Mouse (Mus musculus): ENCODE results near the gene Preb. TPM values are rescaled to one million over a fixed set of nuclear protein-coding genes. Genes with fewer than 3 reads are reported as not detected.
A peak's percentile ranks its signal among the peaks of the same experiment; 100 is the strongest.

Preb gene
- polyA plus RNA-seq, 2 experiments, result 53.8 to 95.2 TPM

- Histone ChIP-seq H3K4me3 (ENCODE audit: insufficient read depth in 1 of 2, low read depth in 2 of 2, low read length in 2 of 2) (no peak overlapping the region; a peak in 1 of 4 replicates), H3K27me3 (ENCODE audit: control insufficient read depth, insufficient read depth, low read length) (no peaks in the 10 kb centered on the region), H3K4me1 (replicated peaks; ENCODE audit: control insufficient read depth in 2 of 2, insufficient read depth in 2 of 2, low read length in 1 of 2) (peaks cover 16 to 32% of the 10 kb centered on the region in 2 experiments), H3K36me3 (replicated peaks; ENCODE audit: control insufficient read depth, insufficient read depth, low read depth) (no peaks in the 10 kb centered on the region), H3K9ac (replicated peaks) (no peak overlapping the region), H3K27ac (no peak overlapping the region), H3K9me3 (ENCODE audit: control insufficient read depth, low read length) (no peaks in the 10 kb centered on the region), H3K4me2 (ENCODE audit: low read depth) (peak overlapping the region; percentile 90)
- WGBS (ENCODE audit: insufficient replicate concordance), result 55% methylated on average over 19 of the region's 19 CpGs
- TF ChIP-seq EP300 (IDR thresholded peaks at IDR 0.05; ENCODE audit: low read depth) (no peak), CTCF (IDR thresholded peaks at IDR 0.05; ENCODE audit: low read depth) (no peak)
- ATAC-seq (ENCODE audit: insufficient read depth), result no peak
- no peak for DNase-seq (ENCODE audit: low read depth in 3 of 3, low spot score in 3 of 3)
Measured at GRCm38 (mm10) chr5:30920621-30921020, 39.5 kb downstream of the Preb start.

DNA sequence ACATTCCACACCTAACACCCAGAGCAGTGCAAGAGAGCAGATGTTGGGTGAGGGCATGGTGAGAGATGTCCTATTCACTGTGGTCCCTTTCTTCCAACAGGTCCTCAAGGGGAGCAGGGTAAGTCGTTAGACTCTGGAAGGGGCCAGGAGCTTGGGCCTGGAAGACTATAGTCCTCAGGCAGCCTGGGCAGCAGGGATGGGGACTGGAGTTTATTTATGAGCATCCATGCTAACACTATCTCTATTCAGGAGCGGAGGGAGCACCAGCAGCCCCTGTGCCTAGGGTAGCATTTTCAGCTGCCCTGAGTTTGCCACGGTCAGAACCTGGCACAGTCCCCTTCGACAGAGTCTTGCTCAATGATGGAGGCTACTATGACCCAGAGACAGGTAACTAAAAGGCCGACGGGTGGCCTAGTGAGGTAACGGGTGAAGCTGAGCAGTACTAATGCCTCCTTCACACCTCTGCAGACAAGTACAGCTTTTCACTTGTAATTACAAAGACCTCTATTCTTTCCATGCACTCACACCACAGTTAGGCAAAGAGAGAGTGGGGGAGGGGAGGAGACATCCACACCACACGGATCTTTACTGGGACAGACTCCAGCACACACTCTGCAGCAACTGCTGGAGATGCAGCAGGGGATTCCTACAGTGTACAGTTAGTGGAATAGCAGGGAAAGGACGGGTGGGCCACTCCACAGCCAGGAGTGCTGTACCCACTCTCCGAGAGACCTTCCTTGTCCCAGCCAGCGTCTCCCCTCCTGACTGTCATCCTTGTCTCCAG, 40.1 kb downstream of the Preb start:
- Histone ChIP-seq H3K4me2 (ENCODE audit: low read depth) (no peak overlapping the region), H3K27ac (no peak overlapping the region), H3K27me3 (ENCODE audit: control insufficient read depth, insufficient read depth, low read length) (no peaks in the 10 kb centered on the region), H3K9me3 (ENCODE audit: control insufficient read depth, low read length) (no peaks in the 10 kb centered on the region), H3K9ac (replicated peaks) (no peak overlapping the region), H3K36me3 (replicated peaks; ENCODE audit: control insufficient read depth, insufficient read depth, low read depth) (no peaks in the 10 kb centered on the region), H3K4me1 (replicated peaks; ENCODE audit: control insufficient read depth in 2 of 2, insufficient read depth in 2 of 2, low read length in 1 of 2) (peaks cover 16 to 37% of the 10 kb centered on the region in 2 experiments), H3K4me3 (ENCODE audit: insufficient read depth in 1 of 2, low read depth in 2 of 2, low read length in 2 of 2) (no peak overlapping the region)
- TF ChIP-seq CTCF (IDR thresholded peaks at IDR 0.05; ENCODE audit: low read depth) (no peak), EP300 (IDR thresholded peaks at IDR 0.05; ENCODE audit: low read depth) (no peak)
- no peak for DNase-seq (ENCODE audit: low read depth in 3 of 3, low spot score in 3 of 3)
- WGBS (ENCODE audit: insufficient replicate concordance), result 73% methylated on average over 11 of the region's 11 CpGs
- no peak for ATAC-seq (ENCODE audit: insufficient read depth)

DNA sequence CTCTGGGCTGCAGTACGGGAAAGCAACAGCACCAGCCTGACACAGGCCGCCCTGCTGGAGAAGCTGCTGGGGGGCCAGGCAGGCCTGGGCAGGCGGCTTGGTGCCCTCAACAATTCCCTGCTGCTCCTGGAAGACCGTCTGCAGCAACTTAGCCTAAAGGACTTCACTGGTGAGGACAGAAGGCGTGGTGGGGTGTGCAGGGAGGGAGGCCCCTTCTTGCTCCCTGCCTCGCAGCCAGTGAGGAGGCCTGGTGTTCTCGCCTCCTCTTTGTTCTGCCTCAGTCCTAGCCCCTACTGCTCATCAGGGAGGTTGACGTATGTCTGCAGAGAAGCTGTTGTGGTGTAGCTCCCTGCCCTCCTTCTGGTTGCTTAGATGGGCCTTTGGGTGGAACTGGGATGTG, 41.5 kb downstream of the Preb start:
- no peak overlapping the region for H3K4me3 ChIP-seq (ENCODE audit: insufficient read depth in 1 of 2, low read depth in 2 of 2, low read length in 2 of 2)
- 75% methylated on average over 8 of the region's 8 CpGs for WGBS (ENCODE audit: insufficient replicate concordance)
- H3K4me1 ChIP-seq (replicated peaks; ENCODE audit: control insufficient read depth in 2 of 2, insufficient read depth in 2 of 2, low read length in 1 of 2), result peaks cover 21 to 45% of the 10 kb centered on the region in 2 experiments
- no peak overlapping the region for H3K27ac ChIP-seq
- no peaks in the 10 kb centered on the region for H3K36me3 ChIP-seq (replicated peaks; ENCODE audit: control insufficient read depth, insufficient read depth, low read depth)
- H3K27me3 ChIP-seq (ENCODE audit: control insufficient read depth, insufficient read depth, low read length), result no peaks in the 10 kb centered on the region
- no peak for ATAC-seq (ENCODE audit: insufficient read depth)
- no peak for TF ChIP-seq EP300 (IDR thresholded peaks at IDR 0.05; ENCODE audit: low read depth)
- no peak for TF ChIP-seq CTCF (IDR thresholded peaks at IDR 0.05; ENCODE audit: low read depth)
- H3K4me2 ChIP-seq (ENCODE audit: low read depth), result no peak overlapping the region
- no peak overlapping the region for H3K9ac ChIP-seq (replicated peaks)
- DNase-seq (ENCODE audit: low read depth in 3 of 3, low spot score in 3 of 3), result no peak
- H3K9me3 ChIP-seq (ENCODE audit: control insufficient read depth, low read length), result no peaks in the 10 kb centered on the region

GRCm38 (mm10) chr5:30917891-30918670, 42.1 kb downstream of the Preb start:
- H3K4me3 ChIP-seq (ENCODE audit: insufficient read depth in 1 of 2, low read depth in 2 of 2, low read length in 2 of 2), result no peak overlapping the region
- no peak for ATAC-seq (ENCODE audit: insufficient read depth)
- no peak overlapping the region for H3K9ac ChIP-seq (replicated peaks)
- H3K4me1 ChIP-seq (replicated peaks; ENCODE audit: control insufficient read depth in 2 of 2, insufficient read depth in 2 of 2, low read length in 1 of 2), result peaks cover 21 to 44% of the 10 kb centered on the region in 2 experiments
- no peak overlapping the region for H3K27ac ChIP-seq
- H3K36me3 ChIP-seq (replicated peaks; ENCODE audit: control insufficient read depth, insufficient read depth, low read depth), result no peaks in the 10 kb centered on the region
- no peaks in the 10 kb centered on the region for H3K9me3 ChIP-seq (ENCODE audit: control insufficient read depth, low read length)
- TF ChIP-seq CTCF (IDR thresholded peaks at IDR 0.05; ENCODE audit: low read depth) (no peak), EP300 (IDR thresholded peaks at IDR 0.05; ENCODE audit: low read depth) (no peak)
- H3K27me3 ChIP-seq (ENCODE audit: control insufficient read depth, insufficient read depth, low read length), result no peaks in the 10 kb centered on the region
- 79% methylated on average over 31 of the region's 31 CpGs for WGBS (ENCODE audit: insufficient replicate concordance)
- no peak for DNase-seq (ENCODE audit: low read depth in 3 of 3, low spot score in 3 of 3)
- H3K4me2 ChIP-seq (ENCODE audit: low read depth), result no peak overlapping the region

- H3K4me2 ChIP-seq (ENCODE audit: low read depth), result no peak overlapping the region
- TF ChIP-seq EP300 (IDR thresholded peaks at IDR 0.05; ENCODE audit: low read depth), result no peak
- no peak for TF ChIP-seq CTCF (IDR thresholded peaks at IDR 0.05; ENCODE audit: low read depth)
- DNase-seq (ENCODE audit: low read depth in 3 of 3, low spot score in 3 of 3) (no peak), ATAC-seq (ENCODE audit: insufficient read depth) (no peak)
- H3K4me1 ChIP-seq (replicated peaks; ENCODE audit: control insufficient read depth in 2 of 2, insufficient read depth in 2 of 2, low read length in 1 of 2), result peaks cover 15 to 44% of the 10 kb centered on the region in 2 experiments
- H3K9me3 ChIP-seq (ENCODE audit: control insufficient read depth, low read length), result no peaks in the 10 kb centered on the region
- no peaks in the 10 kb centered on the region for H3K36me3 ChIP-seq (replicated peaks; ENCODE audit: control insufficient read depth, insufficient read depth, low read depth)
- H3K27ac ChIP-seq, result no peak overlapping the region
- WGBS (ENCODE audit: insufficient replicate concordance), result 78% methylated on average over 11 of the region's 11 CpGs
- no peaks in the 10 kb centered on the region for H3K27me3 ChIP-seq (ENCODE audit: control insufficient read depth, insufficient read depth, low read length)
- no peak overlapping the region for H3K9ac ChIP-seq (replicated peaks)
- no peak overlapping the region for H3K4me3 ChIP-seq (ENCODE audit: insufficient read depth in 1 of 2, low read depth in 2 of 2, low read length in 2 of 2)
Measured at GRCm38 (mm10) chr5:30917348-30917747, 42.8 kb downstream of the Preb start.
